Mouse (Mus musculus) spleen, adult 2 months (tissue): ENCODE measurements around the gene Ppp1r12c. TPM values are rescaled to one million over a fixed set of nuclear protein-coding genes. Genes with fewer than 3 reads are reported as not detected.

Experiments used
- DNase-seq, 2 experiments: peaks; one replicate each; pipeline versions ENCODE4 v3.0.0 to v3.0.0-alpha.2; 2012 to 2021; ENCODE audit warnings: low spot score in 2 of 2, low read depth in 1 of 2
- H3K27ac ChIP-seq: fragments of 200-500 bp; 2 replicates; pipeline ENCODE4 v1.5.1; 2012; ENCODE audit warnings: low read length, inconsistent platforms; ENCODE audit not compliant: insufficient read depth
- H3K27me3 ChIP-seq: fragments of 200-500 bp; 2 replicates; pipeline ENCODE4 v1.6.1; 2012; ENCODE audit warnings: mild to moderate bottlenecking, moderate library complexity, low read length, inconsistent platforms; ENCODE audit not compliant: control insufficient read depth, insufficient read depth
- H3K36me3 ChIP-seq: fragments of 200-500 bp; 2 replicates; pipeline ENCODE4 v1.6.1; 2012; ENCODE audit warnings: mild to moderate bottlenecking, low read length, inconsistent platforms; ENCODE audit not compliant: control insufficient read depth, insufficient read depth
- H3K4me1 ChIP-seq: fragments of 200-500 bp; 2 replicates; pipeline ENCODE4 v1.6.1; 2011; ENCODE audit warnings: inconsistent platforms; ENCODE audit not compliant: control insufficient read depth, insufficient read depth, insufficient read length
- H3K4me3 ChIP-seq: fragments of 200-500 bp; 2 replicates; pipeline ENCODE4 v1.5.1; 2011; ENCODE audit warnings: mild to moderate bottlenecking, inconsistent platforms; ENCODE audit not compliant: insufficient read depth, insufficient read length; ENCODE audit errors: extremely low read depth
- CTCF ChIP-seq: fragments of 200-500 bp; IDR thresholded peaks from 2 replicates; pipeline ENCODE4 v1.5.1; 2011; ENCODE audit warnings: mild to moderate bottlenecking, inconsistent platforms; ENCODE audit not compliant: insufficient read depth, insufficient read length, insufficient replicate concordance; ENCODE audit errors: extremely low read depth
- POLR2A ChIP-seq: fragments of 200-500 bp; IDR thresholded peaks from 2 replicates; pipeline ENCODE4 v1.6.1; 2011; ENCODE audit warnings: low read depth, low read length, inconsistent platforms
- WGBS: fragments of 180-500 bp; shearing (Covaris S2); methylation state at CpG from one replicate; pipeline ENCODE4 v1.1.7; 2018; 5-methylcytosine and 5-hydroxymethylcytosine counted together
- polyA plus RNA-seq: library from polyadenylated mRNA; depleted of rRNA; stranded (reverse); fragments of >200 nt; gene quantifications from 2 replicates; pipeline ENCODE4 v1.2.3, GENCODE M21; 2012; rRNA removed

Ppp1r12c gene
- polyA plus RNA-seq = 92.6 and 98.8 TPM in 2 replicates

DNA sequence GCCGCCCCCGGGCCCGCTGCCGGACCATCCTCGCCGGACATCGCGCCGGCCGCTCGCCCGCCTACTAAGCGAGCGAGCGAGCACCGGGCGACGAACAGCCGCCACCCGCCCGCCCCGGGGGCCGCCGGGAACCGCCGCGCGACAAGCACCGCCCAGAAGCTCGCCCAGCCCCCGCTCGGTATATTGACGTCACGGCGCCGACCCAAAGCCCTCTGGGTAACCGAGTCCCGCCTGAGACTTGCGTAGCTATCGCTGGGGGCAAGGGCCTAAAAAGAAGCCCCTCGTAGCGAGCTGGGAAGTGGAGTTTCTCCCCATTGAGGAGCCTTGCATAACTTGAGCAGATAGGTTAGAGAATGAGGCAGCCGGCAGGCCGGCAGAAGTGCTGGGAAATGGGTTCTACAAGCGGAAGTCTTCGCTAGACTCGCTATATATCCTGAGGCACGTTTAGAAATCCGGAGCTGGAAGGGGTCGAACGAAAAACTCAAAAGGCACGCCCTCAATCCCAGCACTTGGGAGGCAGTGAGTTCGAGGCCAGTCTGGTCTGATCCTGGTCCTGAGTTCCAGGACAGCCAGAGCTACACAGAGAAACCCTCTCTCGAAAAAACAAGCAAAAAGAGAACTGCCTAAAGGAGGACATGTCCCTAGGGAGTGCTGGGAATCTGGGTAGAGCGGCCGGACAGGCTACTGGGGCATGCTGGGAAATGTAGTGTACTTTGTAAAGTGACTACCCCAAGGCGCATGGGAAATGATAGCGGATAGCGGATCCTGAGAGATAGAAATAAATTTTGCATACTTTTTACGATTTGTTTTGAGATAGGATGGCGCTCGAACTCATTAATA, at the start of gene Ppp1r12c:
Ppp1r12c (minus strand) TSS at position 123 of the 840 bp plus-strand sequence.
- TF ChIP-seq CTCF = no peak
- TF ChIP-seq POLR2A = peak; percentile 58
- peak; percentile 81 to 94 for DNase-seq
- WGBS = 3% methylated on average over 61 of the region's 62 CpGs
- peaks cover 21% of the 10 kb centered on the region; the same call in 1 of the 2 replicates for H3K4me1 ChIP-seq
- peak within 1 kb of the TSS; percentile 81 for H3K4me3 ChIP-seq
- H3K36me3 ChIP-seq = peaks cover 2% of the 10 kb centered on the region; the same call in 1 of the 2 replicates
- H3K27ac ChIP-seq = peak within 1 kb of the TSS; percentile 94
- no peaks in the 10 kb centered on the region for H3K27me3 ChIP-seq

- no peak for DNase-seq
- 7% methylated on average over 33 of the region's 33 CpGs for WGBS
Measured at GRCm38 (mm10) chr7:4547221-4547641, 45.8 kb upstream of the Ppp1r12c start, which contains the start of gene Syt5. Gene Syt5 (minus strand): TSS chr7:4547541.

DNA sequence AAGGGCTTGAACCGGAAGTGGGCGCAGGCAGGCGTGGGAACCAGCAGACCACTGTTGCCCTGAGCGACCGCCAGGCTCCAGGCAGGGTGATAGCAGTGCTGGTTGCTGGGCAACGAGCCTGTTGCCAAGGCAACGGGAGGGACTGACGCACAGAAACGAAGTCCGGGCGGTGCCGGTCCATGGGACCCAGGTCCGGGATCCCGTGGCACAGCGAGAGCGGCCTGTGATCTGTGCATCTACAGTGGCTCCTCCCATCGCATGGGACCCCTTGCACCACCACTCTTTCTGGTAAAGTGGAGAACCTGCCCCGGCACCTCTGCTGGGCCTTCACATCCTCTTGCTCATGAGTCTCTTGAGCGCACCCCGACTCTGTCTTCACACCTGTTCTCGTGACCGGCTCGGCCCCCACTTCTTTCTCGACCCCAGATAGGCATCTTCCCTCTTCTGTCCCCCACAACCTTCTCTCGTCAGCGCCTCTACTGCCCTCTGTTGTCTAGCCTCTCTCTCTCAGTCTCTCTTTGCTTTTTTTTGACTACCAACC, 45.2 kb upstream of the Ppp1r12c start:
- DNase-seq = no peak
- Histone ChIP-seq H3K27ac (no peak overlapping the region), H3K4me3 (no peak overlapping the region), H3K27me3 (no peaks in the 10 kb centered on the region), H3K36me3 (no peaks in the 10 kb centered on the region), H3K4me1 (no peaks in the 10 kb centered on the region; the same call in 1 of the 2 replicates)
- 6% methylated on average over 26 of the region's 26 CpGs for WGBS
- no peak for TF ChIP-seq CTCF
- no peak for TF ChIP-seq POLR2A

More at GRCm38 (mm10) chr7:4547221-4547641, 45.8 kb upstream of the Ppp1r12c start, which contains the start of gene Syt5:
- H3K27ac ChIP-seq = no peak within 1 kb of the TSS
- H3K4me3 ChIP-seq = no peak within 1 kb of the TSS; the same call in 1 of the 2 replicates
- H3K36me3 ChIP-seq = no peaks in the 10 kb centered on the region
- TF ChIP-seq CTCF (no peak), POLR2A (no peak)
- H3K27me3 ChIP-seq = no peaks in the 10 kb centered on the region
- no peaks in the 10 kb centered on the region; the same call in 1 of the 2 replicates for H3K4me1 ChIP-seq

DNA sequence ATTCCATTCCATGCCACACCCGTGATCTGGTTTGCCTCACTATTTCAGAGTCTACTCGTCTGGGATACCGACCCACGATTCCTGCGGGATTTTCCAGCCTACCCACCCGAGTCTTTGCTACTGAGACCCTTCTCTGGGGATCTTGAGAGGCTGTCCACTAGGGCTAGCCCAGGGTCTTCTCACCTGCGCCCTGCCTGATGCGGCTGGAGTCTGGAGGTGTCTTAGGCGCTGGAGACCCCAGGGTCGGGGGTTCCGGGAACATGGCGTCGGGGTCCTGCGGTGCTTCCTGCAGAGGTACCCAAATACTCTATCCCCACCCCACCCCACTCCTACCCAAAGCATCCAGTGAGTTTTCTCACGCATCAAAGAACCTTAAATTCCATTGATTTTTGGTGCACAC, 44.6 kb upstream of the Ppp1r12c start:
- no peaks in the 10 kb centered on the region; the same call in 1 of the 2 replicates for H3K4me1 ChIP-seq
- DNase-seq = no peak
- no peak for TF ChIP-seq POLR2A
- H3K4me3 ChIP-seq = no peak overlapping the region
- H3K27ac ChIP-seq = no peak overlapping the region
- no peaks in the 10 kb centered on the region for H3K27me3 ChIP-seq
- 74% methylated on average over 15 of the region's 15 CpGs for WGBS
- H3K36me3 ChIP-seq = no peaks in the 10 kb centered on the region

DNA sequence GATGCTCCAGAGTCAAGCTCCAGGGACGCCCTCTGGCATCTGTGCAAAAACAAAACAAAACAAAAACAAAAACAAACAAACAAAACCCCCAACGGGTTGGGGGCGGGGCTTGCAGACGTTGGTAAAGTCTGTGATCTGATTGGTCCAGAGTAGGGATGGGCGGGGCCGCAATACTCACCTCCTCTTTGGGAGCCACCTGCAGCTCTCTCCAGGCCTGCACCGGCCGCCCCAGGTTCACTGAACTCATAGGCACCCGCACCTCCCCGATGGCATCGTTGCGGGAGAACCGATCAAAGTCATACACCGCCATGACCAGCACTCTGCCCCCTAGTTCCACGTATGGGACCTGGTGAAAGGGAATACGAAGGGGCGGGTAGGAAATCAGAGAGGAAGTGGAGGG, 40.5 kb upstream of the Ppp1r12c start:
- H3K4me3 ChIP-seq = no peak overlapping the region
- no peak for DNase-seq
- H3K27me3 ChIP-seq = no peaks in the 10 kb centered on the region
- WGBS = 56% methylated on average over 17 of the region's 17 CpGs
- no peak overlapping the region for H3K27ac ChIP-seq
- no peaks in the 10 kb centered on the region for H3K4me1 ChIP-seq
- H3K36me3 ChIP-seq = no peaks in the 10 kb centered on the region
- no peak for TF ChIP-seq CTCF
- no peak for TF ChIP-seq POLR2A

DNA sequence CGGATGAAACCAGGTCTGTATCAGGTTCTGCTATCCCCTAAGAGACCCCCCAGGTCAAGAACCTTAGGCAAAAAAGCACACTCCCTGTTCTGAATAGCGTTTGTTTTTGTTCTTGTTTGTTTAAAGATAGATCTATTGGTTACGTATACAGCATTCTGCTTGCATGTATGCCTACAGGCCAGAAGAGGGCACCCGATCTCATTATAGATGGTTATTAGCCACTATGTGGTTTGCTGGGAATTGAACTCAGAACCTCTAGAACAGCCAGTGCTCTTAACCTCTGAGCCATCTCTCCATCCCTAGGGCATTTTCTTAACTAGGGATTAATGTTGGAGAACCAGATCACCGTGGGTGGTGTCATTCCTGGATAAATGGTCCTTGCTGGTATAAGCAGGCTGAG, 39.9 kb upstream of the Ppp1r12c start:
- Histone ChIP-seq H3K4me1 (no peaks in the 10 kb centered on the region), H3K4me3 (no peak overlapping the region), H3K27ac (no peak overlapping the region), H3K36me3 (no peaks in the 10 kb centered on the region), H3K27me3 (no peaks in the 10 kb centered on the region)
- no peak for DNase-seq
- WGBS = 68% methylated on average over 5 of the region's 5 CpGs
- no peak for TF ChIP-seq CTCF
- TF ChIP-seq POLR2A = no peak

DNA sequence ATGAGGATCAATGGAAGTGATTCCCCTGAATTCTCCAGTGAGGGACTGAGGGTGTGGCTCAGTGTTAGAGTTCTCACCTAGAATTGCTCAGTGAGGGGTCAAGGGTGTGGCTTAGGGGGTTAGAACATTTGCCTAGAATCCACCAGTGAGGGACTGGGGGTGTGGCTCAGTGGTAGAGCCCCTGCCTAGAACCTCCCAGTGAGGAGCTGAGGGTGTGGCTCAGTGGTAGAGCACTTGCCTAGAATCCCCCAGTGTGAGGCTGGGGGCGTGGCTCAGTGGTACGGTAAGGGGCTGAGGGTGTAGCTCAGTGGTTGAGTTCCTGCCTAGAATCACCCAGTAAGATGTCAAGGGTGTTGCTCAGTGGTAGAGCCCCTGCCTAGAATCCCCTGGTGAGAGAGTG, 37.5 kb upstream of the Ppp1r12c start:
- DNase-seq = no peak
- Histone ChIP-seq H3K27ac (no peak overlapping the region), H3K4me3 (no peak overlapping the region), H3K4me1 (no peaks in the 10 kb centered on the region), H3K27me3 (no peaks in the 10 kb centered on the region), H3K36me3 (no peaks in the 10 kb centered on the region)
- 88% methylated on average over 2 of the region's 2 CpGs for WGBS
- TF ChIP-seq CTCF = no peak
- no peak for TF ChIP-seq POLR2A
